Mouse (Mus musculus): Measurements from ENCODE around the gene Nicn1. TPM values are rescaled to one million over a fixed set of nuclear protein-coding genes. Genes with fewer than 3 reads are reported as not detected.
A peak's percentile ranks its signal among the peaks of the same experiment; 100 is the strongest.

Nicn1 gene
- polyA plus RNA-seq (2016; fragmentation: Nextera tagmentation; extraction: Ambion mirVana), result 45.0 and 46.4 TPM in 2 replicates

DNA sequence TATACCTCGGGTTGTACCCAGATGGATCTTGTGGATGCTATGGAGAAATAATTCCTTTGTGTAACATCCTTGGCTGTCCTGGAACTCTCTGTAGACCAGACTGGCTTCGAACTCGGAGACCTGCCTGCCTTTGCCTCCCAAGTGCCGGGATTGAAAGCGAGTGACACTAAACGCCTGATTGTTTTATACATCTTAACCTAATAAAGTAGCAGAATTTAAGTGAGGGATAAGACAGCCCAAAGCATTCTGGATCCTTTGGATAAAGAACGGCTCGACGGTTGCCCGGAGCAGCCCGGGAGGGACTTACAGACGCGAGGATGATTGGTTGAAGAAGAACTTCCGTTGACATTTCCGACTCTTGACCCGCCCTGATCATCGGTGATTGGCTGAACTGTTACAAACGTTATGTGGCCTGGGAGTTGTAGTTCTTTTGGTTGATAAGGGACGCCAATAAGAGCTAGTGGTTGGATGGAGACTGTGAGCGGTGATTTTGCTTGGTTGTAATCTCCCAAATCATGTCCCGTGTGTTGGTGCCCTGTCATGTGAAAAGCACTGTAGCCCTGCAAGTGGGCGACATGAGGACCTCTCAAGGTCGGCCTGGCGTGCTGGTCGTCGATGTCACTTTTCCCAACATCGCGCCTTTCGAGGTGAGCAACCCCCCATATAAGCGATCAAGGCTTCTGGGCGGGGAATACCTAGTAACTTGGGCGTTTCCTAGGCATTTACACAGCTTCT is at the start of gene Nicn1:
Gene Nicn1, plus strand, starts transcription at position 414 of the 735 bp plus-strand sequence.
- Histone ChIP-seq H3K9ac (replicated peaks) (peak within 1 kb of the TSS; percentile 64), H3K4me3 (replicated peaks) (peak within 1 kb of the TSS; percentile 53), H3K36me3 (peaks cover 20% of the 10 kb centered on the region), H3K27me3 (no peaks in the 10 kb centered on the region), H3K9me3 (no peaks in the 10 kb centered on the region), H3K4me1 (replicated peaks) (peaks cover 3% of the 10 kb centered on the region), H3K4me2 (peak within 1 kb of the TSS; percentile 58), H3K27ac (peak within 1 kb of the TSS; percentile 81)
- WGBS, result under 1% methylated on average over 32 of the region's 32 CpGs
- ATAC-seq (ENCODE audit: insufficient number of reproducible peaks, insufficient read depth, low FRiP score, low TSS enrichment, low read depth), result peak; percentile 96

DNA sequence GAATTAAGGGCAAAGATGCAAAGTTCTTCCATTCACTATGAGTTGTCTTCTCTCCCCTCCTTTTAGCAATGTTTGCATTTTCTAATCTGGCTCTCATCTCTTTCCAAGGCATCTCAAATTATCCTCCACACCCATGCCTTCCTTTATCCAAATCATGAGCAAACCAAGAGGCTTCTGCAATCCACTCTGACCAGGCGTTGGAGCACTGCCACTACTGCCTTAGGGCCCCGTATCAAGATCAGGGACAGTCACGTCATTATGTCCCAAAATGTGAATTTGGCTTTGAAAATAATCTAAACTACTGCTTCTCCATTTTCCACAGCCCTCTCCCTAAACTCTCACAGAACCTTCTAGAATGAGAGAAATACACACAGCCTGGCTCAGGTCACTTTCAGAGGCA is 45.7 kb upstream of the Nicn1 start:
- no peak overlapping the region for H3K4me3 ChIP-seq (replicated peaks)
- no peaks in the 10 kb centered on the region for H3K4me1 ChIP-seq (replicated peaks)
- 96% methylated on average over 3 of the region's 3 CpGs for WGBS
- H3K9me3 ChIP-seq, result no peaks in the 10 kb centered on the region
- H3K27me3 ChIP-seq, result no peaks in the 10 kb centered on the region
- H3K36me3 ChIP-seq, result peaks cover 20% of the 10 kb centered on the region
- no peak overlapping the region for H3K9ac ChIP-seq (replicated peaks)
- no peak overlapping the region for H3K27ac ChIP-seq
- no peak for ATAC-seq (ENCODE audit: insufficient number of reproducible peaks, insufficient read depth, low FRiP score, low TSS enrichment, low read depth)
- no peak overlapping the region for H3K4me2 ChIP-seq

DNA sequence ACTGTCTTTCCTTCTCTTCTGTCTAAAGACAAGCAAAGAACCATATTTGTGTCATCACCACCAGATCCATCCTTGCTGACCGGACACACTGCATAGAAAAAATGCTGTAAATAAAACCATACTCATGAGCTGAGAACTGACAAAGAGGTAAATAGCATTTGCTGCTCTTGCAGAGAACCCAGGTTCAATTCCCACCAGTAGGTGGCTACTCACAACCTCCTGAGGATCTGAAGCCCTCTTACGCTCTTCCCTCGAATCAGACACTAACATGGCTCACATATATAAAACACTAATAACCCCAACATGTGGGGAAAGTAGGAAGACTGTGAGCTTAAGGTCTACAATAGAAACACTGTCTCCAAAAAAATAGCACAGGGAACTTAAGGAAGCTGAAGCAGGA is 45.2 kb upstream of the Nicn1 start:
- H3K9me3 ChIP-seq, result no peaks in the 10 kb centered on the region
- H3K4me3 ChIP-seq (replicated peaks), result no peak overlapping the region
- ATAC-seq (ENCODE audit: insufficient number of reproducible peaks, insufficient read depth, low FRiP score, low TSS enrichment, low read depth), result no peak
- no peaks in the 10 kb centered on the region for H3K4me1 ChIP-seq (replicated peaks)
- no peak overlapping the region for H3K27ac ChIP-seq
- no peaks in the 10 kb centered on the region for H3K27me3 ChIP-seq
- no peak overlapping the region for H3K9ac ChIP-seq (replicated peaks)
- H3K36me3 ChIP-seq, result peaks cover 21% of the 10 kb centered on the region
- H3K4me2 ChIP-seq, result no peak overlapping the region
- WGBS, result 75% methylated on average over 3 of the region's 3 CpGs

DNA sequence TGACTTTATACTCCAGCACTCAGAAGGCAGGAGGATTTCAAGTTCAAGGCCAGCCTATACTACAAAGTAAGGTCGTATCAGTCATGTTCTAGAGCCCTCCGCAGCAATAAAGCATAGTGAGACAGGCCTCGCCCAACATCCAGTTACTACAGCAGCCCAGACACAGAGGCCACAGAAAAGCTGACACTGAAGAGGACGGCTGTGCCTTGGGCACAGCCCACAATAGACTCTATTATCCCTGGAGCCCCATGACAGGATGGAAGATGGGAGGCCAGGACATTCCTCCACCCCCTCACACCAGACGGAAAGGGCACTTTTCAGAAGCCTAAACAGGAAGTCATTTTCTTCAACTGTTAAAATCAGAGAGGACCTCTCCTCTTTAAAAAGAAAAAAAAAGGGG is 41.3 kb upstream of the Nicn1 start:
- H3K9ac ChIP-seq (replicated peaks), result no peak overlapping the region
- WGBS, result 72% methylated on average over 5 of the region's 5 CpGs
- H3K9me3 ChIP-seq, result no peaks in the 10 kb centered on the region
- no peak overlapping the region for H3K4me3 ChIP-seq (replicated peaks)
- H3K36me3 ChIP-seq, result peaks cover 40% of the 10 kb centered on the region
- no peak overlapping the region for H3K27ac ChIP-seq
- H3K4me1 ChIP-seq (replicated peaks), result no peaks in the 10 kb centered on the region
- H3K27me3 ChIP-seq, result no peaks in the 10 kb centered on the region
- H3K4me2 ChIP-seq, result no peak overlapping the region
- no peak for ATAC-seq (ENCODE audit: insufficient number of reproducible peaks, insufficient read depth, low FRiP score, low TSS enrichment, low read depth)

DNA sequence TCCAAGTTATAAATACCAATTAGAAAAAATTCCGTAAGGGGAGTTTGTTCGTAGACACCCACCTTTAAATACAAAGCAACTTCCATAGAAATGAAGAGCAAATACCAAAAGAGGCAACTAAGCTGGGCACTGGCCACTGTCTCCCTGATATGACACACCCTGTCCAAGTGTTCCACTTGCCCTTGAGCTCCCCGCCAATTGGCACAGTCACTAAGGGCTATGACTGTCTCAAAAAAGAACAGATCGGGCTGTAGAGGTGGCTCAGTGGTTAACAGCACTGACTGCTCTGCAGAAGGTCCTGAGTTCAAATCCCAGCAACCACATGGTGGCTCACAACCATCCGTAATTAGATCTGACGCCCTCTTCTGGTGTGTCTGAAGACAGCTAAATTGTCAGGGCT is 38.4 kb upstream of the Nicn1 start:
- 91% methylated on average over 6 of the region's 6 CpGs for WGBS
- H3K36me3 ChIP-seq, result peaks cover 40% of the 10 kb centered on the region
- H3K9ac ChIP-seq (replicated peaks), result no peak overlapping the region
- H3K27me3 ChIP-seq, result no peaks in the 10 kb centered on the region
- H3K4me3 ChIP-seq (replicated peaks), result no peak overlapping the region
- no peak for ATAC-seq (ENCODE audit: insufficient number of reproducible peaks, insufficient read depth, low FRiP score, low TSS enrichment, low read depth)
- H3K4me2 ChIP-seq, result no peak overlapping the region
- H3K4me1 ChIP-seq (replicated peaks), result no peaks in the 10 kb centered on the region
- H3K27ac ChIP-seq, result no peak overlapping the region
- no peaks in the 10 kb centered on the region for H3K9me3 ChIP-seq

DNA sequence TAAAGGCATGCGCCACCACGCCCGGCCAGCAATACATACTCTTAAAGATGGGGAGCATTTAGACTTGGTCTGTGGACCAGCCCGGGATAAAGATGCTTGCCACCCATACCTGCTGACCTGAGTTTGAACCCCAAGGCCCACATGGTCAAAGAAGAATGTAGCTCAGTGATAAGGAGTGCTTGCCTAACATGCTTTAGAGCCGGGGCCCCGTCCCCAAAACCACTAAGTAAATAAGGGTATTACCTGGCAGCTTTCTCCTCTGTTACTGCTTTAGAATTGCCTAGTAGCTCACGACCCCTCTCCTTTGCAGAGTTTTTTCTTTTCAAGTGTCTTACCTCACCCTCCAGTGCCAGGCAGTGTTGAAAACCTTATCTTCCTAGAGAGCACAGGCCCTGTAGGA is 37.5 kb upstream of the Nicn1 start:
- ATAC-seq (ENCODE audit: insufficient number of reproducible peaks, insufficient read depth, low FRiP score, low TSS enrichment, low read depth), result no peak
- no peak overlapping the region for H3K27ac ChIP-seq
- no peaks in the 10 kb centered on the region for H3K4me1 ChIP-seq (replicated peaks)
- no peak overlapping the region for H3K4me2 ChIP-seq
- no peaks in the 10 kb centered on the region for H3K9me3 ChIP-seq
- H3K27me3 ChIP-seq, result no peaks in the 10 kb centered on the region
- H3K4me3 ChIP-seq (replicated peaks), result no peak overlapping the region
- 94% methylated on average over 7 of the region's 7 CpGs for WGBS
- H3K9ac ChIP-seq (replicated peaks), result no peak overlapping the region
- peaks cover 39% of the 10 kb centered on the region for H3K36me3 ChIP-seq

DNA sequence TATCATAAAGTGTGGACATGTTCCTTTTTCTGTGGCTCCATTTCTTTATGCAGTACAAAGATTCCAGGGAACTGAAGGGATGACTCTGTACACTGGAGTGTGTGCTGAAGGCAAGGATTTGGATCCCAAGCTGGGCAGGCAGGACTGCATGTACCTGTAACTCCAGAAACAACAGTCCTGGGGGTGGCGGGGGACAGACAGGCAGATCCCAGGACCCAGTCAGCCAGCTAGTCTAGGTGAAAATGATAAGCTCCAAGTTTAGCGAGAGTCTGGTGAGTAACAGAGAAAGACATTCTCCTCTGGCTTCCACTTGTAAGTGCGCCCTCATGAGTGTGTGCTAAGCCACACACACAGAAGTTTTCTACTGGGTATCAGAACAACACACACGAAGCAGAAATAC is 29.7 kb upstream of the Nicn1 start:
- WGBS, result 87% methylated on average over 4 of the region's 4 CpGs
- no peaks in the 10 kb centered on the region for H3K27me3 ChIP-seq

DNA sequence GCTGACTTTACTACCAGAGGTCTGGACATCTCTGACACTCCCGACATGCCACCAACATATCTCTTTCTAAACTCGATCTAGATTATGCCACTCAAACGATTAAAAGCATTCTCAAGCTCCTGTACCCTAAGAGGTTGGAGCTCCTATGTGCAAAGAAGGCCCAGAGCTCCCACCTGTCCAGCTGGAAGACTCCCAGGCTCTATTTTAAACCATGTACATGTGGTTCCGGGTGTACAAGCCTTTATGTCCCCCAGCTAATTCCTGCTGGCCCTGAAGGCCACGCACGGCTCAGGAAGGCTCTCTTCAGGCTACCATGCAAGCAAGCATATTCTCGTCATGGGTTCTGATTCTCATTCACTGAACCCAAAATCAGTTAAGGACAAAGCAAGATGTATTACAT is 28.4 kb upstream of the Nicn1 start:
- H3K4me1 ChIP-seq (replicated peaks), result peaks cover 23% of the 10 kb centered on the region
- H3K36me3 ChIP-seq, result no peaks in the 10 kb centered on the region
- 74% methylated on average over 7 of the region's 7 CpGs for WGBS
- H3K4me3 ChIP-seq (replicated peaks), result peak overlapping the region; percentile 94; the same call in 1 of the 2 replicates
- no peaks in the 10 kb centered on the region for H3K9me3 ChIP-seq
- H3K9ac ChIP-seq (replicated peaks), result no peak overlapping the region
- H3K4me2 ChIP-seq, result peak overlapping the region; percentile 82
- no peaks in the 10 kb centered on the region for H3K27me3 ChIP-seq
- no peak for ATAC-seq (ENCODE audit: insufficient number of reproducible peaks, insufficient read depth, low FRiP score, low TSS enrichment, low read depth)
- no peak overlapping the region for H3K27ac ChIP-seq

More for the DNA sequence above, 29.7 kb upstream of the Nicn1 start:
- Histone ChIP-seq H3K4me3 (replicated peaks) (no peak overlapping the region), H3K4me2 (no peak overlapping the region), H3K9me3 (no peaks in the 10 kb centered on the region), H3K9ac (replicated peaks) (no peak overlapping the region), H3K27ac (no peak overlapping the region), H3K36me3 (no peaks in the 10 kb centered on the region), H3K4me1 (replicated peaks) (peaks cover 23% of the 10 kb centered on the region)
- no peak for ATAC-seq (ENCODE audit: insufficient number of reproducible peaks, insufficient read depth, low FRiP score, low TSS enrichment, low read depth)

DNA sequence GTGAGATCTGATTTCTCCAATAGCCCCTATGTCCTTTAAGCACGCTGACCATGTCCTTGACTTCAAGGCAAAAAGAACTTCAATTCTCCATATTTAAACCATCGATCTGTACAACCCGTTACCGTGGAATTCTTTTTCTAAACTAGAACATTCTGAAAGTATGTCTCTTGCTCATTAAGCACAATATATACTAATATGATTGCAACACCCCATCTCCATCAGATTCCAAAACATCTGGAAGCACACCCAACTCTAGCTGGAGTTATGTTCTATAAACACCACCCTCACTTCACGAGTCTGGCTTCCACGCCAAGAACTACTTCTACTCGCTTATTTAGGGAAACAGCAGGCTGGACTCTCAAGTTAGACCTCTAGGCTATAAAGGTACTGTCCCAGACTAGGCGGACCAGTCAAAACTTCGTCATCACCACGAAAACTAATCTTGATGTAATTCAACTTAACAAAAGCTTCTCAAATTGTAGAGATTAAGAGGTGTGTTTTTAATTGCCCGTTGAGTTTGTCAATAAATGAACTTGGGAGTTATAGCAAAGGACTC is 27.7 kb upstream of the Nicn1 start:
- H3K4me1 ChIP-seq (replicated peaks), result peaks cover 23% of the 10 kb centered on the region
- 42% methylated on average over 11 of the region's 11 CpGs for WGBS
- H3K36me3 ChIP-seq, result no peaks in the 10 kb centered on the region
- H3K27ac ChIP-seq, result no peak overlapping the region
- H3K4me2 ChIP-seq, result peak overlapping the region; percentile 82
- no peak for ATAC-seq (ENCODE audit: insufficient number of reproducible peaks, insufficient read depth, low FRiP score, low TSS enrichment, low read depth)
- H3K9ac ChIP-seq (replicated peaks), result peak overlapping the region; percentile 88
- no peaks in the 10 kb centered on the region for H3K9me3 ChIP-seq
- H3K27me3 ChIP-seq, result no peaks in the 10 kb centered on the region
- peak overlapping the region; percentile 94 for H3K4me3 ChIP-seq (replicated peaks)

DNA sequence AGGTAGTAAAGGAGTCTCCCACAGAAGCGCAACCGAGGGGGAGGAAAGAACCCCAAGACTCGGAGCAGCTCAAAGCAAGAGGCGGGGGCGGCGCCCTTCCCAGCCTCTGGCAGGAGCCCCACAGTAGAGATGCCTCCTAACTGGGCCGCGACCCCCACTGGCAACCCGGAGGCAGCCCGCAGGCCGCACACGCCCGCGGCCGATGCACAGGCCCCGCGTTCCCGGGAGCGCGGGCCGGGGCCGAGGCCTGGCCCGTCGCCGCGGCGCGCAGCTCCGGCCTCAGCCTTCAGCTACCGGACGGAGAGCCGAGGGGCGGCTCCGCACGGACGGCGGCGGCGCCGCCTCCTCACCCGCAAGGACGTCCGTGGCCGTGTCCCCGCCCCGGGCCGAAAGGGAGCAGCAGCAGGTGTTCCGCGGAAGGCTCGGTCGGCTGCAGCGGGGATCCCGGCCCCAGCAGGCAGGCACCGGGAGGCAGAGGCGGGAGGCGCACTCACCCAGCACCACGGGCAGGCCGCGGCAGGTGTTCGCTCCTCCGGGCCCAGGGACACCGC is 27.0 kb upstream of the Nicn1 start:
- H3K4me1 ChIP-seq (replicated peaks), result peaks cover 23% of the 10 kb centered on the region
- no peaks in the 10 kb centered on the region for H3K27me3 ChIP-seq
- no peaks in the 10 kb centered on the region for H3K36me3 ChIP-seq
- ATAC-seq (ENCODE audit: insufficient number of reproducible peaks, insufficient read depth, low FRiP score, low TSS enrichment, low read depth), result peak; percentile 23
- no peaks in the 10 kb centered on the region for H3K9me3 ChIP-seq
- H3K4me2 ChIP-seq, result peak overlapping the region; percentile 82
- peak overlapping the region; percentile 91 for H3K27ac ChIP-seq
- peak overlapping the region; percentile 88 for H3K9ac ChIP-seq (replicated peaks)
- WGBS, result under 1% methylated on average over 59 of the region's 62 CpGs
- peak overlapping the region; percentile 94 for H3K4me3 ChIP-seq (replicated peaks)

DNA sequence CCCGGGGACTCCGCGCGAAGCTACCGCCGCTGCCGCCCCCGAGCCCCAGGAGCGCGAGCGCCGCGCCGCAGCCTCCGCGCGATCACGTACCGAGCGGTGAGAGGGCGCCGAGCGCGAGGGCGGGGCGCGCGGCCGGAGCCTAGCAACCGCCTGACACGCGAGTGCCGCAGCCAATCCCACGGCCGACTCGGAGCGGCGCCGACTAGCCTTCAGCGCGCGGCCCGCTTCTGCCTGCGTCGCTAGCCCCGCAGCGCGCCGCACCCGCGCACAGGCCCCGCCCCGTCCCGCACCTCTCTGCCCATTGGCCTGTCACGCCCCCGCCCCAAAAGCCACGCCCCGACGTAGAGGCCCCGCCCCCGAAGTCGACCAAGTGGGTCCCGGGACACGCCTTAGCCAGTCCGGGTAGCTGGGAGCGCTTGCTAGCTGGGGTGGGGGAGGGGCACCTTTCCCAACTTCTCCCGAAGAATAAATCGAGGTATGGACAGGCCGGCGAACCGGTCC is 26.5 kb upstream of the Nicn1 start, which contains the start of gene Dag1:
Gene Dag1, minus strand, starts transcription at position 269 of the 501 bp plus-strand sequence.
- Histone ChIP-seq H3K4me2 (peak within 1 kb of the TSS; percentile 82), H3K27me3 (no peaks in the 10 kb centered on the region), H3K27ac (peak within 1 kb of the TSS; percentile 91), H3K4me1 (replicated peaks) (peaks cover 23% of the 10 kb centered on the region), H3K9me3 (no peaks in the 10 kb centered on the region), H3K9ac (replicated peaks) (peak within 1 kb of the TSS; percentile 88), H3K36me3 (no peaks in the 10 kb centered on the region), H3K4me3 (replicated peaks) (peak within 1 kb of the TSS; percentile 94)
- under 1% methylated on average over 71 of the region's 71 CpGs for WGBS
- peak; percentile 94 for ATAC-seq (ENCODE audit: insufficient number of reproducible peaks, insufficient read depth, low FRiP score, low TSS enrichment, low read depth)

Measured in limb, embryonic 12.5 days (tissue).